Mouse (Mus musculus) spleen, adult 10 weeks (tissue): ENCODE data around the gene Lta. TPM values are rescaled to one million over a fixed set of nuclear protein-coding genes. Genes with fewer than 3 reads are reported as not detected.

ENCODE experiments used
- polyA plus RNA-seq: library from polyadenylated mRNA; stranded (reverse); fragments of 350-450 nt; fragmentation: Illumina TruSeq; extraction: RNeasy Lipid Tissue Mini Kit (QIAGEN cat#74804); gene quantifications from one replicate; pipeline ENCODE4 v1.2.3, GENCODE M21; 2015; ENCODE audit warnings: low replicate concordance; ENCODE audit not compliant: insufficient read depth

Lta gene
- polyA plus RNA-seq = 24.3 TPM

DNA sequence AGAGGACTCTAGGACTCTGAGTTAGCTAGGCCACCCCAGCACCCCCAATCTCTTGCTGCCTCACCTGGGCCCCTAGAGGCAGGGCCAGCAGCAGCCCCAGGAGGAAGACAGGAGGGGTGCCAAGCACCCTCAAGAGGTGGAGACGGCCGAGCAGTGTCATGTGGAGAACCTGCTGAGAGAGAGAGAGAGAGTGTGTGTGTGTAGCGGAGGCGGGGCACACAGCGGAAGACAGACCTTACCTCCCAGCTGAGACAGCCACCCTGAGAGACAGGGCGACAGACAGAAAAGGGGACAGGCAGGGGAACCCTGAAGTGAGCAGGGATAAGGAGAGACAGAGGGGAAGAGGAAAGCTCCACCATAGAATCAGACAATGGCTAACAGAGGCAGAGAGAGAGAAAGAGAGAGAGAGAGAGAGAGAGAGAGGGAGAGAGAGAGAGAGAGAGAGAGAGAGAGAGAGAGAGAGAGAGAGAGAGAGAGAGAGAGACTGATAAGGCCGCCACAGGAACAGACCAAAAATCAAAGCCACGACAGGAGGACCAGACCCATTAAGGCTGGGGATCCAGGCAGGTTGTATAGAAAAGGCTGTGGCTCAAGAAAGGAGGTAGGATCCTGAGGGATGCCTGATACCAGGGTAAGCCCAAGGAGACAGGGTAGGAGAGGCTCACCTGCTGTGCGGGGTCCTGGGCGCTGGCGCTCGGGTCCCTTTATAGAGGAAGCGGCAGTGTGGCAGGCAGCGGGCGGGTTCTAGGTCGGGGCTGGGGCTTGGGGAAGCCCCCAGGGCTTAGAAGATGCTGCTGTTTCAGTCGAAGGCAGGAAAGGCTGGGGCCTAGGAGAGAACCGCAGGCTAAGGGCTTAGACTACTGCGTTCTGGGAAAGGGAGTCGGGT lies at the start of gene Lta:
TSS of gene Lta (minus strand) at position 858 of the 886 bp plus-strand sequence.

GRCm38 (mm10) chr17:35241305-35242014 lies 36.3 kb upstream of the Lta start, which contains the start of gene Ddx39b:
Ddx39b (plus strand) TSS chr17:35241746.

GRCm38 (mm10) chr17:35235614-35236389 lies 30.7 kb upstream of the Lta start, which contains the start of gene Nfkbil1:
Nfkbil1 (minus strand) TSS chr17:35235792.

GRCm38 (mm10) chr17:35233114-35233980 lies 28.2 kb upstream of the Lta start, which contains the start of gene Atp6v1g2:
Atp6v1g2 (plus strand) TSS chr17:35233660.

DNA sequence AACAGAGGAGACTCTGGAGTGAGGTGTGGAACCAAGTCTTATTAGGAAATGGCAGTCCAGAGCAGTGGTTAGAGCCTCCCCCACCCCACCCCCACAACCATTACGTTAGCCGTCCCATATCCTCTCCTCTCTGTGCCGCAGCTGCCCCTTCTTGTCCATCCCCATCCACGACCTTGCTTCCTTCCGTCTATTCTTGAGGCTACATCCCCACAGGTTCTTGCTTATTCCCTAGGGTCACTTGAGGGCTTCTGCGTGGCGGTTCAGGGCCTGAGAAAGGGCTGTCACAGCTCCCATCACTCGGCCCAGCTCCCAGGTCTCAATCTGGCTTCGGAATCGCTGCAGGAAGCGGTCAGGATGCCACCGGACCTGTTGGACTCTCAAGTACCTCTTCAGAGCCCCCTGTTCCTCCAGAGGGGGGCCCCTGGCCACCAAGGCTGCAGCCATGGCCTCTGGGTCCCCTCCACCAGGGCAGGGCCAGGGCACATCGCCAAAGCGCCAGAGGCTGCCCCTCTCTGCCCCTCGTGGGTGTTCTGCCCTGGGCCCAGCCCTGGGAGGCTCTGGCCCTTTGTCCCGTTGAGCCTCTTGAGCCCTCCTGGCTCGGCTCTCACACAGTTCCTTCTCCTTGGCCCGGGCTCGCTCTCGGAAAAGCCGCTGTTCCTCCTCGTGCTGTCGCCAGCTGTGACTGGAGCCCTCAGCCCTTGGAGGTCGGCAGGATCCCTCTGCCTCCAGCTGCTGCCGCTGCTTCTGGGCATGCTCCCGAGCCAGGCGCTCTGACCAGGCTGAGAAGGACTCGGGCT lies 15.2 kb upstream of the Lta start, which contains the start of gene Gm16181:
TSS of gene Gm16181 (plus strand) at position 679 of the 797 bp plus-strand sequence.

DNA sequence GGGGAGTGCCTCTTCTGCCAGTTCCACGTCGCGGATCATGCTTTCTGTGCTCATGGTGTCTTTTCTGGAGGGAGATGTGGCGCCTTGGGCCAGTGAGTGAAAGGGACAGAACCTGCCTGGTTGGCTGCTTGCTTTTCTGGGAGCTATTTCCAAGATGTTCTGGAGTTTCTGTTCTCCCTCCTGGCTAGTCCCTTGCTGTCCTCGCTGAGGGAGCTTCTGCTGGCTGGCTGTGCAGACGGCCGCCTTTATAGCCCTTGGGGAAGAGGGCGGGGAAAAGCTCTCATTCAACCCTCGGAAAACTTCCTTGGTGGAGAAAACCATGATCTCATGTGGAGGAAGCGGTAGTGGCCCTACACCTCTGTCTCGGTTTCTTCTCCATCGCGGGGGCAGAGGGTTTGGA lies 3.4 kb downstream of the Lta start, which contains the start of gene Tnf:
TSS of gene Tnf (minus strand) at position 221 of the 400 bp plus-strand sequence.

DNA sequence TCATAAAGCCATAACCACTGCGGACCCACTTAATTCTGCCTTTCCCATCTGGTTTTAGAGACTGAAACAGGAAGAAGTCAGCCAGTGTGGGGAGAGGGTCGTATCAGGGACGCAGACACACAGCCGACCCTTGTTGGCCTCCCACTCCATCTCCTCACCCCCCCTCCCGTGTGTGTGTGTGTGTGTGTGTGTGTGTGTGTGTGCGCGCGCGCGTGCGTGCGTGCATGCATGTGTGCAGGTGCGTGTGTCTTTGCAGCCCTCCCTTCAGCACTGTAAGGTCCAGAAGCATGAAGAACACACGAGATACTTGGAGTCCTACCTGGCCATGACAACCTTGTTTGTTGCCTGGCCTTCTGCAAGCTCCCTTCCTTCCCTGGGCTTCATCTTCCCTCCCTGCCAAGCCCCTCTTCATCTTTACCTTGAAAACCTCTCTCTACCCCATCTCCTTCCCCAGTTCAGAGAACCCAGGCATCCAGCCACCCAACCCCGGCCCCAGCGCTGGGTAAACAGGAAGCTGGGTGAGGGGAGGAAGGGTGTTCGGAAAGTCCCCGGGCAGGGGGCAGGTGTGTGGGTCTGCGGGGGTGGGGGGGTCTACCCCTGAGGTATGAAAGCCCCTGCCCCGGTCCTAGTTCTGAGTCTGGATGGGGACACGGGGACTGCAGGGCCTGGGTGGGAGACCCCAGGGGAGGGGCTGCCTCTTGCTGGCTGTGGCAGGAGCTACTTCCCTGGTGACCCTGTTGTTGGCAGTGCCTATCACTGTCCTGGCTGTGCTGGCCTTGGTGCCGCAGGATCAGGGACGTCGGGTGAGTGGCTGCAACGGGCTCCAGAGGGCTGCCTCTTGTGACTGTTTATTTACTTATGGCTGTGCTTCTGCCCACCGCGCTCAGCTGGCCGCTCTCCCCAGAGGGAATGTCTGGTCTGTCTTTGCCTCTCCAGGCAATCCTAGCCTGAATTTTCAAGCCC lies 11.0 kb downstream of the Lta start, which contains the start of gene Ltb:
TSS of gene Ltb (plus strand) at position 559 of the 963 bp plus-strand sequence.

DNA sequence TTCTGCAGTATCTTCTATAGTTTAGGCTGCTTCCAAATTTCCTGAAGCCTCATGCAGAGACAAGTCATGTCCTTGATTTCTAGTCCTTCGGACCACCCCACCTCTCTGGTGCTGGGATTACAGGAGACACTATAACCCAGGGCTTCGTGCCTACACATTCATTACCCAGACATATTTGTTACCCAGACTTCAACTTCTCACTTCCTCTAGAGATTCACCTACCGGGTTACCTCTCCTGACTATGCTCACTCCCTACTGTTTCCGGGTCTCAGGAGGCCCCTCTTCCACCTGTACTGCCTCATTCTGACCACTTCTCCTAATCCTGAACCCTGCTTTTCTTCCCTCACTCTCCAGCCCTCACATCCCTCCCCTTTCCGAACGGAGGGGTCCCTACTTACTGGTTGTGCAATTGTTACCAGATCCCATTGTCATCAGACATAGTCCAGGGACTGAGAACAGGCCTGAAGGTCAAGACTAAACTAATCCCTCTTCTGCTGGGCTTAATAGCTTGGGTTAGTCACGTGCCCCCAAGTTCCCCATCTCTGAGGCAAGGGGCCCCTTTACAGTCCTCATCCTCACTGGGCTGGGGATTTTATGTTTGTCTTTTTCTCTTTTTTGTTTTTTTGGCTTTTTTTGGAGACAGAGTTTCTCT lies 17.1 kb downstream of the Lta start, which contains the start of gene Lst1:
TSS of gene Lst1 (minus strand) at position 481 of the 652 bp plus-strand sequence.

DNA sequence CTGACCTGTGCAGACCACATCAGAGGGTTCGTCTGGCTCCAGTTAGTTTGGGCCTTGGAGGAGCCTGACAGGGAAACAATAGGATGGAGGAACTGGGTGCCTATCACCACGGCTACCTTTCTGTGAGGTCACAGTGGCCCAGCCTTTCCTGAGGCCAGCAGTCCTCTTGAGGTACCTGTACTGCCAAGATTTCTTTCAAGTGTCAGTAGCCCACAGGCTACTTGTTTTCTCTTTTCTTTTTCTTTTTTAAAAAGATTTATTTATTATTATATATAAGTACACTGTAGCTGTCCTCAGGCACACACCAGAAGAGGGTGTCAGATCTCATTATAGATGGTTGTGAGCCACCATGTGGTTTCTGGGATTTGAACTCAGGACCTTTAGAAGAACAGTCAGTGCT lies 29.2 kb downstream of the Lta start, which contains the start of gene Aif1:
TSS of gene Aif1 (minus strand) at position 101 of the 400 bp plus-strand sequence.

GRCm38 (mm10) chr17:35164568-35165450 lies 40.3 kb downstream of the Lta start, which contains the start of gene Prrc2a:
Prrc2a (minus strand) TSS chr17:35164897.

Other genes with a start within 250 kb of the Lta start
- 1.2 TPM for gene Hspa1b, start 246.1 kb downstream of the Lta start, polyA plus RNA-seq
- gene Gm20481, start 235.4 kb downstream of the Lta start, polyA plus RNA-seq = not detected
- 0.52 TPM for gene Hspa1a, start 233.2 kb downstream of the Lta start, polyA plus RNA-seq
- gene Hspa1l, start 232.6 kb downstream of the Lta start, polyA plus RNA-seq = not detected
- 45.5 TPM for gene Lsm2, start 223.5 kb downstream of the Lta start, polyA plus RNA-seq
- 100 TPM for gene Vars, start 204.4 kb downstream of the Lta start, polyA plus RNA-seq
- 0.54 TPM for gene Vwa7, start 188.8 kb downstream of the Lta start, polyA plus RNA-seq
- gene Sapcd1, start 177.3 kb downstream of the Lta start, polyA plus RNA-seq = 2.6 TPM
- 6.1 TPM for gene Msh5, start 158.6 kb downstream of the Lta start, polyA plus RNA-seq
- gene Clic1, start 155.4 kb downstream of the Lta start, polyA plus RNA-seq = 228 TPM
- gene Ddah2, start 146.3 kb downstream of the Lta start, polyA plus RNA-seq = 3.2 TPM
- gene Ly6g6c, start 140.0 kb downstream of the Lta start, polyA plus RNA-seq = 0.26 TPM
- gene Mpig6b, start 139.2 kb downstream of the Lta start, polyA plus RNA-seq = 2.5 TPM
- not detected for gene Ly6g6e, start 128.4 kb downstream of the Lta start, polyA plus RNA-seq
- gene Ly6g6d, start 127.3 kb downstream of the Lta start, polyA plus RNA-seq = not detected
- gene Ly6g6f, start 119.7 kb downstream of the Lta start, polyA plus RNA-seq = 0.93 TPM
- gene Abhd16a, start 116.1 kb downstream of the Lta start, polyA plus RNA-seq = 19.7 TPM
- gene Ly6g5c, start 97.1 kb downstream of the Lta start, polyA plus RNA-seq = not detected
- 1.6 TPM for gene Ly6g5b, start 89.9 kb downstream of the Lta start, polyA plus RNA-seq
- gene Gpank1, start 83.9 kb downstream of the Lta start, polyA plus RNA-seq = 24.2 TPM
- 133 TPM for gene Csnk2b, start 83.3 kb downstream of the Lta start, polyA plus RNA-seq
- gene D17H6S53E, start 79.0 kb downstream of the Lta start, polyA plus RNA-seq = 15.5 TPM
- 0.33 TPM for gene Apom, start 73.3 kb downstream of the Lta start, polyA plus RNA-seq
- 69.9 TPM for gene Bag6, start 70.2 kb downstream of the Lta start, polyA plus RNA-seq
- 58.2 TPM for gene Prrc2a, start 40.5 kb downstream of the Lta start, polyA plus RNA-seq
- 157 TPM for gene Aif1, start 29.3 kb downstream of the Lta start, polyA plus RNA-seq
- 139 TPM for gene Lst1, start 16.9 kb downstream of the Lta start, polyA plus RNA-seq
- gene Ltb, start 10.9 kb downstream of the Lta start, polyA plus RNA-seq = 99.6 TPM
- 15.3 TPM for gene Tnf, start 3.3 kb downstream of the Lta start, polyA plus RNA-seq
- 0.72 TPM for gene Gm16181, start 15.5 kb upstream of the Lta start, polyA plus RNA-seq
- gene Atp6v1g2, start 28.3 kb upstream of the Lta start, polyA plus RNA-seq = 14.4 TPM
- 3.1 TPM for gene Nfkbil1, start 30.4 kb upstream of the Lta start, polyA plus RNA-seq
- gene Ddx39b, start 36.4 kb upstream of the Lta start, polyA plus RNA-seq = 220 TPM
- 1,132 TPM for gene H2-D1, start 57.4 kb upstream of the Lta start, polyA plus RNA-seq
- gene H2-Q1, start 115.1 kb upstream of the Lta start, polyA plus RNA-seq = not detected
- gene H2-Q2, start 136.9 kb upstream of the Lta start, polyA plus RNA-seq = 0.76 TPM
- 233 TPM for gene H2-Q4, start 174.3 kb upstream of the Lta start, polyA plus RNA-seq
- gene H2-Q6, start 219.5 kb upstream of the Lta start, polyA plus RNA-seq = 354 TPM
- gene H2-Q7, start 233.8 kb upstream of the Lta start, polyA plus RNA-seq = 333 TPM